Mouse (Mus musculus) forebrain, embryonic 16.5 days (tissue): ENCODE measurements around the gene St14. TPM values are rescaled to one million over a fixed set of nuclear protein-coding genes. Genes with fewer than 3 reads are reported as not detected.

Source experiments
- ATAC-seq: fragments of 200-750 bp; cut with Nextera tagmentation; 2 replicates; pipeline ENCODE4 v1.8.0; 2017; ENCODE audit warnings: mild to moderate bottlenecking, moderate library complexity
- H3K27ac ChIP-seq: fragments of 300-500 bp; sonication (generic); 2 replicates; pipeline ENCODE4 v1.5.1; 2014; ENCODE audit warnings: low read length, control low read depth
- H3K27me3 ChIP-seq: fragments of 300-500 bp; sonication (generic); replicated peaks from 2 replicates; pipeline ENCODE4 v1.6.1; 2014; ENCODE audit warnings: low read length; ENCODE audit not compliant: control insufficient read depth, insufficient read depth
- H3K36me3 ChIP-seq: fragments of 300-500 bp; sonication (generic); 2 replicates; pipeline ENCODE4 v1.6.1; 2014; ENCODE audit not compliant: control insufficient read depth, insufficient read depth
- H3K4me1 ChIP-seq: fragments of 300-500 bp; sonication (generic); replicated peaks from 2 replicates; pipeline ENCODE4 v1.6.1; 2014; ENCODE audit warnings: low read length; ENCODE audit not compliant: control insufficient read depth, insufficient read depth
- H3K4me2 ChIP-seq: fragments of 300-500 bp; sonication (generic); 2 replicates; pipeline ENCODE4 v1.6.1; 2014; ENCODE audit warnings: mild to moderate bottlenecking, low read length, control low read depth
- H3K4me3 ChIP-seq: fragments of 300-500 bp; sonication (generic); replicated peaks from 2 replicates; pipeline ENCODE4 v1.5.1; 2014; ENCODE audit warnings: mild to moderate bottlenecking, low read length, control low read depth
- H3K9ac ChIP-seq: fragments of 300-500 bp; sonication (generic); replicated peaks from 2 replicates; pipeline ENCODE4 v1.6.1; 2014; ENCODE audit warnings: low read depth, low read length, control low read depth
- H3K9me3 ChIP-seq: fragments of 300-500 bp; sonication (generic); 2 replicates; pipeline ENCODE4 v1.6.1; 2016; ENCODE audit warnings: low read length; ENCODE audit not compliant: control insufficient read depth
- WGBS: fragments of 180-500 bp; shearing (Covaris S2); extraction: QIAGEN DNeasy Blood & Tissue Kit; methylation state at CpG from one replicate; pipeline ENCODE4 v1.1.7; 2014; 5-methylcytosine and 5-hydroxymethylcytosine counted together
- polyA plus RNA-seq: library from polyadenylated mRNA; unstranded; fragments of >200 nt; fragmentation: Nextera tagmentation; extraction: Ambion mirVana; gene quantifications from 2 replicates; pipeline ENCODE4 v1.2.1, GENCODE M21; 2015

Gene St14
- polyA plus RNA-seq, 1 experiment from 2014 or later: 0.63 TPM

- no peaks in the 10 kb centered on the region for H3K9me3 ChIP-seq
- no peaks in the 10 kb centered on the region for H3K4me1 ChIP-seq
- H3K27ac ChIP-seq: no peak overlapping the region
- no peak overlapping the region for H3K9ac ChIP-seq
- no peak for ATAC-seq
- H3K36me3 ChIP-seq: peaks cover 25% of the 10 kb centered on the region
- H3K27me3 ChIP-seq: no peaks in the 10 kb centered on the region
- 97% methylated on average over 1 of the region's 1 CpGs for WGBS
- H3K4me3 ChIP-seq: no peak overlapping the region
- H3K4me2 ChIP-seq: no peak overlapping the region
Observed at GRCm38 (mm10) chr9:31162911-31163310, 31.3 kb upstream of the St14 start.

DNA sequence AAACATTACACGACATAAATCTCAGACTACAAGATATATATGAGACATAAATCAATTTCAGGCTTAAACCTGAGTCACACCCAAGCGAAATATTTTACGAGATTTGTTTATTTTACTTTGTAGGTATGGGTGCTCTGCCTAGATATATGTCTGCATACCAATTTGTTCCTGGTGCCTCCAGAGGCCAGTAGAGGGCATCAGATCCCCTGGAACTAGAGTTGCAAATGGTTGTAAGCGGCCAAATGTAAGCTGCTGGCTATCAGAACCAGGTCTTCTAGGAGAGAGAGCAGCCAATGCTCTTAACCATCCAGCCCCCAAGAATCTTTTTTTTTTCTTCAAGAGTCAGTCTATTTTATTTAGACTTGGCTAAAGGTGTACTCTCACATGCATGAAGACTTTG, 28.3 kb upstream of the St14 start:
- H3K9me3 ChIP-seq: no peaks in the 10 kb centered on the region
- WGBS: 85% methylated on average over 4 of the region's 4 CpGs
- no peak overlapping the region for H3K4me3 ChIP-seq
- no peak overlapping the region for H3K4me2 ChIP-seq
- no peak for ATAC-seq
- H3K36me3 ChIP-seq: peaks cover 32% of the 10 kb centered on the region
- H3K27me3 ChIP-seq: no peaks in the 10 kb centered on the region
- H3K4me1 ChIP-seq: no peaks in the 10 kb centered on the region
- H3K27ac ChIP-seq: no peak overlapping the region
- H3K9ac ChIP-seq: no peak overlapping the region

- H3K9me3 ChIP-seq: no peaks in the 10 kb centered on the region
- H3K27me3 ChIP-seq: no peaks in the 10 kb centered on the region
- H3K4me2 ChIP-seq: no peak overlapping the region
- peaks cover 34% of the 10 kb centered on the region for H3K36me3 ChIP-seq
- H3K4me3 ChIP-seq: no peak overlapping the region
- no peaks in the 10 kb centered on the region for H3K4me1 ChIP-seq
- H3K27ac ChIP-seq: no peak overlapping the region
- no peak overlapping the region for H3K9ac ChIP-seq
- WGBS: 87% methylated on average over 8 of the region's 8 CpGs
- ATAC-seq: no peak
Observed at GRCm38 (mm10) chr9:31156594-31156993, 24.9 kb upstream of the St14 start.

- Histone ChIP-seq H3K36me3 (peaks cover 19% of the 10 kb centered on the region), H3K27ac (no peak overlapping the region), H3K27me3 (no peaks in the 10 kb centered on the region), H3K9ac (no peak overlapping the region), H3K4me3 (no peak overlapping the region), H3K4me2 (no peak overlapping the region), H3K9me3 (no peaks in the 10 kb centered on the region), H3K4me1 (no peaks in the 10 kb centered on the region)
- 81% methylated on average over 2 of the region's 2 CpGs for WGBS
- no peak for ATAC-seq
Observed at GRCm38 (mm10) chr9:31151050-31151449, 19.4 kb upstream of the St14 start.

GRCm38 (mm10) chr9:31148135-31148534, 16.5 kb upstream of the St14 start:
- Histone ChIP-seq H3K4me2 (no peak overlapping the region), H3K9ac (no peak overlapping the region), H3K36me3 (peaks cover 15% of the 10 kb centered on the region), H3K4me3 (no peak overlapping the region), H3K27ac (no peak overlapping the region), H3K4me1 (no peaks in the 10 kb centered on the region), H3K9me3 (no peaks in the 10 kb centered on the region), H3K27me3 (no peaks in the 10 kb centered on the region)
- no peak for ATAC-seq
- 90% methylated on average over 7 of the region's 7 CpGs for WGBS

DNA sequence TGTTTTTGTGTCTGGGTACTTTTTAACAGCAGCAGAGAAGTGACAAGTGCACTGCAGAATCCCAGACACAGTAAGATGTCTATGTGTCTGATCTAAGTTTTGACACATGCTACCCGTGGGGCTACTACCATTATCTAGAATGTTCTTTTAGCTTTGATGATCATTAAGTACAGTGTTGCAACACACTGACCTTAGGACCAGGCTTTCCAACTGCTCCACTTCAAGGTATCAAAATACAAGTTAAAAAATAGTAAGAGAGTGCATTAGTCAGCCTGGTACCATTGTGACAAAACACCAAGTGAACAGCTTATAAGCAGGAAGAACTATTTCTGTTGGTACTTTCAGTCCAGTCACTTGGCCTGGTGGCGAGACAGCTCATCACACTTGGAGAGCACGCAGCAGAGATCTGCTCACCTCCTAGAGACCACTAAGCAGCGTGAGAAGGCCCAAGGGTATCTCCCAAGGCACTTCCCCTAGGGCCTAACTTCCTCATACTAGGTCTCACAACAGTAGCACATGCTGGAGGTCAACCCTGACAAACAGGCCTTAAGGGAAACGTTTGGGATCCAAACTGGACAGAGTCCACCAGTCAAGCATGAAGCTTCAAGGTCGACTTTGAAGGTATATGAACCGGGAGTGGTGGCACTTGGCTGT, 13.7 kb upstream of the St14 start:
- no peaks in the 10 kb centered on the region for H3K27me3 ChIP-seq
- H3K9ac ChIP-seq: no peak overlapping the region
- no peak overlapping the region for H3K4me2 ChIP-seq
- no peaks in the 10 kb centered on the region for H3K4me1 ChIP-seq
- no peak overlapping the region for H3K4me3 ChIP-seq
- H3K36me3 ChIP-seq: peaks cover 7% of the 10 kb centered on the region; the same call in 1 of the 2 replicates
- WGBS: 88% methylated on average over 7 of the region's 7 CpGs
- H3K27ac ChIP-seq: no peak overlapping the region
- no peaks in the 10 kb centered on the region for H3K9me3 ChIP-seq
- no peak for ATAC-seq

- no peaks in the 10 kb centered on the region for H3K27me3 ChIP-seq
- H3K9me3 ChIP-seq: no peaks in the 10 kb centered on the region
- no peak overlapping the region for H3K4me2 ChIP-seq
- H3K4me3 ChIP-seq: no peak overlapping the region
- H3K4me1 ChIP-seq: no peaks in the 10 kb centered on the region
- 26% methylated on average over 1 of the region's 1 CpGs for WGBS
- no peak for ATAC-seq
- H3K27ac ChIP-seq: no peak overlapping the region
- H3K9ac ChIP-seq: no peak overlapping the region
- no peaks in the 10 kb centered on the region for H3K36me3 ChIP-seq
Observed at GRCm38 (mm10) chr9:31142924-31143323, 11.3 kb upstream of the St14 start.

- no peak overlapping the region for H3K27ac ChIP-seq
- H3K4me3 ChIP-seq: no peak overlapping the region
- WGBS: 77% methylated on average over 5 of the region's 5 CpGs
- H3K4me2 ChIP-seq: no peak overlapping the region
- H3K4me1 ChIP-seq: peaks cover 16% of the 10 kb centered on the region
- no peaks in the 10 kb centered on the region for H3K9me3 ChIP-seq
- ATAC-seq: no peak
- H3K27me3 ChIP-seq: peaks cover 44% of the 10 kb centered on the region
- H3K9ac ChIP-seq: no peak overlapping the region
- no peaks in the 10 kb centered on the region for H3K36me3 ChIP-seq
Observed at GRCm38 (mm10) chr9:31133131-31133530, 1.5 kb upstream of the St14 start.

GRCm38 (mm10) chr9:31130357-31131204, 1.1 kb downstream of the St14 start:
- no peak for ATAC-seq
- H3K27me3 ChIP-seq: peaks cover 45% of the 10 kb centered on the region
- no peaks in the 10 kb centered on the region for H3K36me3 ChIP-seq
- peaks cover 16% of the 10 kb centered on the region for H3K4me1 ChIP-seq
- no peak overlapping the region for H3K27ac ChIP-seq
- H3K4me2 ChIP-seq: peak overlapping the region; percentile 86
- peak overlapping the region; percentile 22 for H3K9ac ChIP-seq
- no peaks in the 10 kb centered on the region for H3K9me3 ChIP-seq
- peak overlapping the region; percentile 47 for H3K4me3 ChIP-seq
- WGBS: 13% methylated on average over 26 of the region's 26 CpGs
